Mouse (Mus musculus) 3T3-L1 (cell line): ENCODE data around the gene Olfr770.
"Not testable (repeated sequence)": the region's sequence is repeated elsewhere in the genome, so short reads cannot be mapped to it uniquely, and the experiment has no call there.

Source experiments
- DNase-seq: peaks from one replicate; pipeline ENCODE4 v3.0.0-alpha.2; 2015; ENCODE audit warnings: low read depth, low spot score

Olfr770 gene

DNA sequence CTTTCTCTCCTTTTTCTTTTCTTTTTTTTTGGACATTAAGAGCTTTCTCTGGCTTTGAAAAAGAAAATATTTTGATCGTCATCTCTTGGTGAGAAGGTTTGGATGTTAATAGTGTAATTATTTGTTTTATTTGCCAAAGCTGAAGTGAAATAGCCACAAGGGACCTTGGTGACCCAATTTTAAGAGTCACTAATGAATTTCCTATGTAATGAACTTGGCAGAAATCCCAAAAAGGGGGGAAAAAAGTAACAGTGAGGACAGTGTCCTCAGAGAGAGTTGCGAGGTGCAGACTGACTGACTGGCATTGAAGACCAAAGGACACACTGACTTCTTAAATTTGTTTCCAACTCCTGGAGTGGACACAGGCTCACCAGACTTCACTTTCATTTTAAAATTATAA is at the start of gene Olfr770:
Gene Olfr770, minus strand, starts transcription at position 101 of the 400 bp plus-strand sequence.
- no peak for DNase-seq

DNA sequence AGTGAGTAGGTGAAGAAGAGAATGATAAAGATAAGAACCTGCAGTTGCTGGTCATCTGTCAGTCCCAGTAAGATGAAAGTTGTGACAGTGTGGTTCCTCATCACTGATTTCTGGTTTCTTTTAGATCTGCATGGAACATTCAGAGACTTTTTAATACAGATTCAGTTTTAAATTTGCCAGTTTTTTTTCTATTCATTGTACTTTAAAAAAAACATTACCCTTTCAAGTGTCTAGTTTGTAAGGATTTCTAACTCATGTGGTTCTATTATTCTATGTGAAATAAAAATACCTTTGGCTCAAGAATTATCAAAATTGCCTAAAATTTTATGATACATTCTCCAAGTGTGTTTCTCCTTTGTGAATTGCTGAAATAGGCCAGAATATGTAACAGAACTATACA is 48.5 kb upstream of the Olfr770 start, which contains the start of gene Olfr773:
Gene Olfr773, minus strand, starts transcription at position 101 of the 400 bp plus-strand sequence.
- not testable (repeated sequence) for DNase-seq

DNA sequence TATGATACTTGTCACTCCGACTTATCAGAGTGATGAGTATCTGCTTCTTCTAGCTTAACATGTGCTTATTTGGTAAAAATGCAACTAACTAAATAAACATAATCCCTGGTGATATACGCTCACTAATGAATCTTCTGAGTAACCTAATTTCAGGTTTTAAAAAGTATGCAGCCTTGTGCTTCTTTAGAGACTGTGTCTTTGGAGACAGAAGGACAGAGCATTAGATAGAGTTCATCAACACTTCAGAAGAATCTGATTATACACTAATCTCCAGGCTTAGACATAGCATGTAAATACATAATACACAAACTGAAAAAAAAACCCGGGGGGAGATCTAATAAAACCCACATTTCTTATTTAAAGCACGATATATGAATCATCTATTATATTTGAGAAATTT is 39.0 kb upstream of the Olfr770 start, which contains the start of gene Olfr772:
Gene Olfr772, minus strand, starts transcription at position 101 of the 400 bp plus-strand sequence.
- not testable (repeated sequence) for DNase-seq

DNA sequence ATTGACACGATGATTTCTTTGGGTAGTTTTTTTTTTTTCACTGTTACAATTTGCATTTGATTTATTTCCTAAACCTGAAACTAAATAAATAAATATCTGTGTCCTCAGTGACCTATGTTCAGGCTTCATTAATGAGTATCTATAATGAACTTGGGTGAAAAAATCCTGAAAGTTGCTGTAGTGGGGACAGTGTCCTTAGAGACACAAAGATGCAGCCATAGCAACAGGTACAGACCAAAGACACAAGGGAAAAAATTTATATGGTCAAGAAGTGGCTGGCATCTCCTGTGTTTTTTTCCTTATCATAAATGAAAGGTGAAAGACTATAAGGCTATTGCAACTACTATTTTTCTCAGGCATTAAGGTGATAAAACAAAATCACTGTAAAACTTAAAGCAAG is 25.9 kb upstream of the Olfr770 start, which contains the start of gene Olfr771:
Gene Olfr771, minus strand, starts transcription at position 101 of the 400 bp plus-strand sequence.
- no peak for DNase-seq

DNA sequence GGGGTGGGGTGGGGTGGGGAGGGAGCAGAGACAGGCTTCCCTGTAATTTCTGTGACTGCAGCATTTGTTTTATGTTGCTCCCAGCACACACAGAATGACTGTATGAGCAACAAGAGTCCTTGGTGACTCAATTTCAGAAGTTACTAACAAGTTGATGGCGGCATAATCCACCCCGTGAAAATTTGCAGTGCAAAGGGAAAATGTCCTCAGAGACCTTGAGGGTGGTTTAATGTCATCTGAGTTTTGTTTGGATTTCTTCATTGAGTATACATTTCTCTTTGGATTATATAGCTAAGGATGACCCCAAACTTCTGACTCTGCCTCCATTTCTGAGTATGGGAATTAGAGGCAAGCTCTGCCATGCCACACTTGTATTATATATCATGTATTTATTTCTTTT is 21.0 kb downstream of the Olfr770 start, which contains the start of gene Olfr769:
Gene Olfr769, minus strand, starts transcription at position 101 of the 400 bp plus-strand sequence.
- DNase-seq = no peak

DNA sequence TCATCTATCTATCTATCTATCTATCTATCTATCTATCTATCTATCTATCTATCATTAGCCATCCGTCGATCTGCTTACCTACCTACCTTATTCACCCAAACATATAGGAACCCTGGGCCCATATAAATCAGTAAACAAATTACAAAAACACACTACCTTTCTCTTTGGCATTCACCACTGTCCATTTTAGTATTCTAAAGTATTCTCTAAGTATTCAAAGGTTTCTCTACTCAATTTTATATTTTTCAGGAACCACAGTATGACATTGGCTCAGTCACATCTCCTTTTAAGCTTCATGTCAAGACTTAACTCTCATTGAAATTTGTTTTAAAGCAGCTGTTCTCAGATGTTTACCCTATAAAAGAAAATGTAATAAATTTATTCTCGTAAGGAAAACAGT is 23.7 kb downstream of the Olfr770 start:
- no peak for DNase-seq

DNA sequence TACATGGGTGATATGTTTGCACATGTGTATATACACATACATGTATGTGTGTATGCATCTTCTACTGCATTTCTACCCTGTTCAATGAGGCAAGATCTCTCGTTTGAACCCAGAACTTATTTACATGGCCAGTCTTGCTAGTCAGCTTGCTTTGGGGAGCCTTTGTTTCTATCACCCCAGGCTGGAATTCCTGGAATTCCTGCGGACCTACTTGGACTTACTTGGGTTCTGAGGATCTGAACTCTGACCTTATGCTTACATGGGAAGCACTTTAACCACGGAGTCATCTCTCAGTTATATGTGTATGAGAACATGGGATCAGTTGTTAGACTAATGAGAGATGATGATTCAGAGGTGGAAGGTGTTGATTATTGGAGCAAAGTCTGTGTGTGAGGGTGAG is 37.6 kb downstream of the Olfr770 start:
- DNase-seq = peak; percentile 52

DNA sequence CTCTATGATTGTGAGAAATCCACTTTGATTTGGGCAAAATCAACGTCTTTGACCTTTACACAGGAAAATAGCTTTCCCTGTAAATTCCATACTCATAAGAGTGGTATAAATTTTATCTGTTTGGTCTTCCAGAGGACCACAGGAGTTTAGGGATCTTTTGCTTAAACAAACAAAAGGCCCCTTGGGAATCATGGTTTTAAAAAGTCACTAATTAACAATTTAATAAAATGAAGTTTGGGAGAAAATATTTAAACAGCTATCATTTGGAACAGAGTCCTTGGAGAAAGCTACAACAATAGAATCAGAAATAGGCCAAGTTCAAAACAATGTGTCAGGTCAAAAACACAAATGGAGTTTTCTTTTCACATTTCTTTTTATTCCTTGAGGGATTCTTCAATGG is 39.5 kb downstream of the Olfr770 start, which contains the start of gene Olfr768:
Gene Olfr768, minus strand, starts transcription at position 101 of the 400 bp plus-strand sequence.
- no peak for DNase-seq

DNA sequence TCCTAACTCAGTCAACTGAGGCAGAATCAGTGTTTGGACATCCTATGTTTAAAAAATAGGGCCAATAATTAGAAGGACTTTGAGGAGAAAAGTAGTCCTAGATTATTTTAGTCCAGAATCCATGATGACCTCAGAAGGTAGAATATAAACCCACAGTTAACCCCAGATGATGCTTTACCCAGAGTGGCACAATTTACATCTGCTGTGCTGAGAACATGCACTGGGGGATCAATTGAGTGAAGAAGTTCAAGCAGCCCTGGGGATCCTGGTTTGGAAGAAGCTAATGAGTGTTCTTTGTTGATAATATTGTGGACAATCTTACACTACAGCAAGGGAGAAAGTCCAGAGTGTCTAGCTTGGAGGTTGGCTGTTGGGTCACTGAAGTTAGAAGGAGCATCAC is 56.0 kb downstream of the Olfr770 start, which contains the start of gene Olfr767:
Gene Olfr767, minus strand, starts transcription at position 101 of the 400 bp plus-strand sequence.
- not testable (repeated sequence) for DNase-seq
